14 mouse cellular contexts compared by ENCODE assay signal in genomic region chr12:80218784-80219183, GRCm38 (mm10). TPM values are rescaled to one million over a fixed set of nuclear protein-coding genes. Genes with fewer than 3 reads are reported as not detected.
DNase-seq lines count a peak whose midpoint lies in the region; ATAC-seq and TF ChIP-seq lines count a peak whose summit lies in the region.
"Had no signal": no experiment of that assay in that cellular context is flagged by ENCODE, and none has a peak within 500 bp of the region (broad histone marks: within the 10 kb centered on the region; RNA-seq: fewer than 3 reads in every experiment).

No protein-coding gene starts in this region.

- WGBS in heart, embryonic 10.5 days, result 78% methylated on average over 3 of the region's 3 CpGs
- WGBS in liver, embryonic 12.5 days (ENCODE audit: insufficient replicate concordance), result 69% methylated on average over 3 of the region's 3 CpGs
- 47% methylated on average over 3 of the region's 3 CpGs for whole genome bisulfite sequencing in stomach, embryonic 16.5 days

- peak overlapping the region; percentile 62; the same call in 1 of the 2 replicates for H3K27ac ChIP-seq in heart, embryonic 10.5 days
- peak overlapping the region; percentile 46 for H3K27ac ChIP-seq in layer of hippocampus, adult 2 months
- peak overlapping the region; percentile 61 for H3K27ac ChIP-seq in liver, embryonic 12.5 days
- H3K27ac ChIP-seq in stomach, embryonic 16.5 days (ENCODE audit: low read length), result peak overlapping the region; percentile 92
- H3K27ac ChIP-seq: limb, embryonic 12.5 days; midbrain, embryonic 13.5 days had no signal

- H3K4me1 ChIP-seq in heart, embryonic 10.5 days, result peaks cover 94% of the 10 kb centered on the region
- peaks cover 54% of the 10 kb centered on the region for H3K4me1 ChIP-seq in liver, embryonic 12.5 days
- peaks cover 85% of the 10 kb centered on the region for H3K4me1 ChIP-seq in stomach, embryonic 16.5 days (ENCODE audit: control insufficient read depth, insufficient read depth, low read length)

- no peak overlapping the region for H3K9ac ChIP-seq in liver, embryonic 12.5 days
- peak overlapping the region; percentile 38; the same call in 1 of the 2 replicates for H3K9ac ChIP-seq in stomach, embryonic 16.5 days (ENCODE audit: low read length)
- H3K9ac ChIP-seq: limb, embryonic 12.5 days; midbrain, embryonic 13.5 days had no signal

- H3K4me2 ChIP-seq in liver, embryonic 12.5 days, result 0 out of 2 replicates have a peak overlapping the region, but pooled peaks have one; percentile 9
- H3K4me2 ChIP-seq in stomach, embryonic 16.5 days (ENCODE audit: low read depth, low read length), result no peak overlapping the region
- H3K4me2 ChIP-seq: limb, embryonic 12.5 days; midbrain, embryonic 13.5 days had no signal

- H3K36me3 ChIP-seq in heart, embryonic 10.5 days, result peaks cover 12% of the 10 kb centered on the region
- no peaks in the 10 kb centered on the region for H3K36me3 ChIP-seq in liver, embryonic 12.5 days
- H3K36me3 ChIP-seq in stomach, embryonic 16.5 days (ENCODE audit: control insufficient read depth, insufficient read depth, low read length), result no peaks in the 10 kb centered on the region
- H3K36me3 ChIP-seq: limb, embryonic 12.5 days; midbrain, embryonic 13.5 days had no signal

- no peaks in the 10 kb centered on the region for H3K9me3 ChIP-seq in heart, embryonic 10.5 days
- no peaks in the 10 kb centered on the region for H3K9me3 ChIP-seq in liver, embryonic 12.5 days (replicated peaks)
- no peaks in the 10 kb centered on the region for H3K9me3 ChIP-seq in stomach, embryonic 16.5 days (replicated peaks; ENCODE audit: control insufficient read depth, low read length)
- H3K9me3 ChIP-seq: limb, embryonic 12.5 days; midbrain, embryonic 13.5 days had no signal

- no peak for TF ChIP-seq CTCF in layer of hippocampus, adult 2 months (conservative IDR thresholded peaks at IDR 0.05)

- H3K4me3 ChIP-seq in heart, embryonic 10.5 days, result no peak overlapping the region
- no peak overlapping the region for H3K4me3 ChIP-seq in layer of hippocampus, adult 2 months
- H3K4me3 ChIP-seq in liver, embryonic 12.5 days, result no peak overlapping the region
- H3K4me3 ChIP-seq in stomach, embryonic 16.5 days (replicated peaks; ENCODE audit: low read length), result no peak overlapping the region
- H3K4me3 ChIP-seq: limb, embryonic 12.5 days; midbrain, embryonic 13.5 days had no signal

- DNase-seq in heart, embryonic 10.5 days (ENCODE audit: low spot score), result no peak
- DNase-seq in heart, adult 18-20 months, result no peak
- no peak for DNase-seq in layer of hippocampus, adult 2 months (ENCODE audit: low spot score in 2 of 2)
- DNase-seq in layer of hippocampus, adult 18-20 months (ENCODE audit: low spot score in 2 of 2), result no peak
- DNase-seq in cerebellum, adult 18-20 months, result no peak
- no peak for DNase-seq in gastrocnemius, postnatal 25 days
- DNase-seq: adrenal gland, adult 2 months; cerebellum, postnatal 14 days; kidney, postnatal 14 days had no signal

- ATAC-seq in liver, embryonic 12.5 days, result peak; percentile 33; the same call in 1 of the 2 replicates
- peak; percentile 22 for ATAC-seq in stomach, embryonic 16.5 days (ENCODE audit: insufficient read depth, low FRiP score)
- ATAC-seq: hindbrain, embryonic 16.5 days; midbrain, embryonic 13.5 days had no signal

- no peaks in the 10 kb centered on the region for H3K27me3 ChIP-seq in heart, embryonic 10.5 days (ENCODE audit: insufficient read depth, poor library complexity, severe bottlenecking)
- H3K27me3 ChIP-seq in liver, embryonic 12.5 days (replicated peaks), result no peaks in the 10 kb centered on the region
- no peaks in the 10 kb centered on the region for H3K27me3 ChIP-seq in stomach, embryonic 16.5 days (ENCODE audit: control insufficient read depth, insufficient read depth, low read length)
- H3K27me3 ChIP-seq: limb, embryonic 12.5 days; midbrain, embryonic 13.5 days had no signal

RNA-seq across cellular contexts. Expression of gene Actn1, which starts 41.4 kb away (rescaled TPM):
- polyA plus RNA-seq in heart, embryonic 10.5 days (2016; fragmentation: Nextera tagmentation; extraction: Ambion mirVana), result 62.6 and 67.8 TPM in 2 replicates
- 10 to 100 TPM; 23.8 to 31.7 TPM for total RNA-seq in heart, adult 18-20 months (2021)
- 100 to 1,000 TPM in 1 of 2 experiments, 10 to 100 TPM in 1; 91.0 to 103 TPM for total RNA-seq in layer of hippocampus, adult 2 months (2021)
- 100 to 1,000 TPM in 1 of 2 experiments, 10 to 100 TPM in 1; 92.7 to 100 TPM for total RNA-seq in layer of hippocampus, adult 18-20 months (2021)
- polyA plus RNA-seq in liver, embryonic 12.5 days (2016; fragmentation: Nextera tagmentation; extraction: Ambion mirVana), result 15.6 and 15.9 TPM in 2 replicates
- 51.2 and 52.7 TPM in 2 replicates for polyA plus RNA-seq in stomach, embryonic 16.5 days (2015; fragmentation: Nextera tagmentation; extraction: Ambion mirVana)
- total RNA-seq in gastrocnemius, postnatal 25 days (2021), result 10 to 100 TPM; 10.2 to 15.5 TPM
